ENCODE assay signal across 31 mouse cellular contexts in the genomic region with DNA sequence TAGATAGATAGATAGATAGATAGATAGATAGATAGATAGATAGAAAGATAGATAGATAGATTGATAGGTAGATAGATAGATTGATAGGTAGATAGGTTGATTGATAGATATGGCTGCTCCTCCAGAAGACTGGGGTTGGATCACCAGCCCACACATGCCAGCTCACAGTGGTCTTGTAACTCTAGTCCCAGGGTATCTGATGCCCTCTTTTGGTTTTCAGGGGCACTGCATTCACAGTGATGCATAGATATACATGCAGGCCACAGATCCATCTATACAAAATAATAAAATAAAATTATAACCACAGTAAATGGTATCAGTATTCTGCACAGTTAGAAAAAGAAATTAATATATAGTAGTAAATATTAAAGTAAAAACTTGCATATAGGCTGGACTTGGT. TPM values are rescaled to one million over a fixed set of nuclear protein-coding genes. Genes with fewer than 3 reads are reported as not detected.
DNase-seq lines count a peak whose midpoint lies in the region; ATAC-seq and TF ChIP-seq lines count a peak whose summit lies in the region.
"Had no signal": no experiment of that assay in that cellular context is flagged by ENCODE, and none has a peak within 500 bp of the region (broad histone marks: within the 10 kb centered on the region; RNA-seq: fewer than 3 reads in every experiment).

No protein-coding gene starts in this region.

- no peaks in the 10 kb centered on the region for H3K9me3 ChIP-seq in midbrain, embryonic 14.5 days (ENCODE audit: control insufficient read depth, low read length)
- H3K9me3 ChIP-seq in midbrain, embryonic 15.5 days = no peaks in the 10 kb centered on the region
- H3K9me3 ChIP-seq: embryonic facial prominence, embryonic 15.5 days; forebrain, embryonic 15.5 days; intestine, embryonic 15.5 days; limb, embryonic 15.5 days; liver, embryonic 15.5 days had no signal

- DNase-seq in cerebellum, adult 2 months = no peak
- DNase-seq in cerebellum, adult 9-11 months = no peak
- peak; percentile 8 for DNase-seq in midbrain, embryonic 14.5 days
- peak; percentile 60 for DNase-seq in R1 (ENCODE audit: low read depth, low spot score)
- DNase-seq in thymus, adult 2 months = no peak
- DNase-seq in heart, adult 18-20 months = no peak
- DNase-seq: adrenal gland, postnatal 10 days; cerebellum, adult 8-10 months; gastrocnemius, postnatal 10 days; kidney, adult 9 months; kidney, postnatal 36 days; left cerebral cortex, postnatal 4 days; right cerebral cortex, postnatal 14 days; thymus, postnatal 36 days had no signal

- H3K9ac ChIP-seq in midbrain, embryonic 14.5 days (replicated peaks; ENCODE audit: low read length) = no peak overlapping the region
- no peak overlapping the region for H3K9ac ChIP-seq in midbrain, embryonic 15.5 days
- H3K9ac ChIP-seq: embryonic facial prominence, embryonic 15.5 days; forebrain, embryonic 15.5 days; intestine, embryonic 15.5 days; limb, embryonic 15.5 days; liver, embryonic 15.5 days had no signal

- no peak overlapping the region for H3K27ac ChIP-seq in cerebellum, adult 2 months (ENCODE audit: insufficient read depth, low read length)
- H3K27ac ChIP-seq in midbrain, embryonic 14.5 days (replicated peaks; ENCODE audit: low read depth, low read length) = no peak overlapping the region
- H3K27ac ChIP-seq in midbrain, embryonic 15.5 days = no peak overlapping the region
- H3K27ac ChIP-seq in thymus, adult 2 months (ENCODE audit: control insufficient read depth, insufficient read depth, low read length) = no peak overlapping the region
- H3K27ac ChIP-seq: embryonic facial prominence, embryonic 15.5 days; forebrain, embryonic 15.5 days; intestine, embryonic 15.5 days; limb, embryonic 15.5 days; liver, embryonic 15.5 days; macrophage had no signal

- ATAC-seq in midbrain, embryonic 14.5 days (ENCODE audit: low FRiP score, low TSS enrichment) = no peak
- ATAC-seq in midbrain, embryonic 15.5 days (replicated peaks) = no peak
- ATAC-seq: CD4-positive, CD25-positive, alpha-beta regulatory T cell, adult 4 months; forebrain, embryonic 15.5 days; hindbrain, embryonic 16.5 days; intestine, embryonic 15.5 days had no signal

- TF ChIP-seq CTCF in cerebellum, adult 2 months (IDR thresholded peaks at IDR 0.05; ENCODE audit: borderline replicate concordance, insufficient read depth, low read depth, low read length) = peak; percentile 25; the same call in 1 of the 2 replicates
- TF ChIP-seq CTCF in thymus, adult 2 months (IDR thresholded peaks at IDR 0.05; ENCODE audit: borderline replicate concordance, control insufficient read depth, extremely low read depth, insufficient read depth, low read length, poor library complexity) = no peak

- H3K4me3 ChIP-seq in cerebellum, adult 2 months (replicated peaks; ENCODE audit: insufficient read depth, low read depth, low read length) = no peak overlapping the region
- no peak overlapping the region for H3K4me3 ChIP-seq in midbrain, embryonic 14.5 days (replicated peaks; ENCODE audit: low read depth, low read length)
- H3K4me3 ChIP-seq in midbrain, embryonic 15.5 days = no peak overlapping the region
- no peak overlapping the region for H3K4me3 ChIP-seq in thymus, adult 2 months (ENCODE audit: control insufficient read depth, insufficient read depth, low read length)
- H3K4me3 ChIP-seq: embryonic facial prominence, embryonic 15.5 days; forebrain, embryonic 15.5 days; intestine, embryonic 15.5 days; limb, embryonic 15.5 days; liver, embryonic 15.5 days had no signal

- H3K4me2 ChIP-seq in midbrain, embryonic 14.5 days (ENCODE audit: low read length) = no peak overlapping the region
- no peak overlapping the region for H3K4me2 ChIP-seq in midbrain, embryonic 15.5 days
- H3K4me2 ChIP-seq: embryonic facial prominence, embryonic 15.5 days; forebrain, embryonic 15.5 days; heart, embryonic 11.5 days; intestine, embryonic 15.5 days; limb, embryonic 15.5 days; liver, embryonic 15.5 days had no signal

- H3K4me1 ChIP-seq in cerebellum, adult 2 months (ENCODE audit: control insufficient read depth, insufficient read depth, low read length) = no peaks in the 10 kb centered on the region
- H3K4me1 ChIP-seq in midbrain, embryonic 14.5 days (ENCODE audit: control insufficient read depth, insufficient read depth, low read length) = peaks cover 27% of the 10 kb centered on the region
- H3K4me1 ChIP-seq in midbrain, embryonic 15.5 days = peaks cover 30% of the 10 kb centered on the region
- no peaks in the 10 kb centered on the region for H3K4me1 ChIP-seq in thymus, adult 2 months (replicated peaks; ENCODE audit: control insufficient read depth, insufficient read depth, low read length)
- H3K4me1 ChIP-seq: liver, embryonic 15.5 days had no signal

- TF ChIP-seq POLR2A in cerebellum, adult 2 months (IDR thresholded peaks at IDR 0.05; ENCODE audit: borderline replicate concordance, insufficient read depth, low read length) = no peak
- no peak for TF ChIP-seq POLR2A in thymus, adult 2 months (IDR thresholded peaks at IDR 0.05; ENCODE audit: control insufficient read depth, extremely low read depth, insufficient read depth, low read length, poor library complexity)

- no peaks in the 10 kb centered on the region for H3K27me3 ChIP-seq in cerebellum, adult 2 months (ENCODE audit: control insufficient read depth, insufficient read depth, low read length)
- H3K27me3 ChIP-seq in midbrain, embryonic 14.5 days (ENCODE audit: control insufficient read depth, insufficient read depth, low read length) = no peaks in the 10 kb centered on the region
- H3K27me3 ChIP-seq in midbrain, embryonic 15.5 days (replicated peaks) = no peaks in the 10 kb centered on the region
- peaks cover 6% of the 10 kb centered on the region; the same call in 1 of the 2 replicates for H3K27me3 ChIP-seq in thymus, adult 2 months (ENCODE audit: control insufficient read depth, insufficient read depth, low read length)

- H3K36me3 ChIP-seq in midbrain, embryonic 14.5 days (ENCODE audit: control insufficient read depth, insufficient read depth, low read length) = no peaks in the 10 kb centered on the region
- no peaks in the 10 kb centered on the region for H3K36me3 ChIP-seq in midbrain, embryonic 15.5 days (replicated peaks)
- H3K36me3 ChIP-seq in thymus, adult 2 months (ENCODE audit: control insufficient read depth, insufficient read depth, low read length) = no peaks in the 10 kb centered on the region
- H3K36me3 ChIP-seq: embryonic facial prominence, embryonic 15.5 days; forebrain, embryonic 15.5 days; intestine, embryonic 15.5 days; limb, embryonic 15.5 days; liver, embryonic 15.5 days had no signal

RNA-seq across cellular contexts. Expression of gene Cdk5r2, which starts 7.0 kb away (rescaled TPM):
- 83.2 and 85.2 TPM in 2 replicates for polyA plus RNA-seq in cerebellum, adult 2 months (2012; rRNA removed)
- polyA plus RNA-seq in midbrain, embryonic 14.5 days (2014; fragmentation: Nextera tagmentation; extraction: Ambion mirVana) = 16.5 and 29.9 TPM in 2 replicates
- 9.1 and 9.7 TPM in 2 replicates for polyA plus RNA-seq in midbrain, embryonic 15.5 days (2015; fragmentation: Nextera tagmentation; extraction: Ambion mirVana)
- polyA plus RNA-seq in thymus, adult 2 months (2012; rRNA removed) = 0.31 and 0.34 TPM in 2 replicates
- total RNA-seq in heart, adult 18-20 months (2021) = not detected
- total RNA-seq: granulocyte monocyte progenitor cell, adult 5-6 weeks; hematopoietic stem cell, adult 5-6 weeks; monocyte, adult 5-6 weeks had no signal
- polyA plus RNA-seq: CD4-positive, CD25-positive, alpha-beta regulatory T cell, adult 4 months; heart, postnatal 0 days; limb, embryonic 15.5 days; liver, embryonic 15.5 days; lung, embryonic 16.5 days; macrophage had no signal

RNA-seq across cellular contexts. Expression of gene Fev, which starts 23.4 kb away (rescaled TPM):
- polyA plus RNA-seq in cerebellum, adult 2 months (2012; rRNA removed) = 0.46 and 1.1 TPM in 2 replicates
- 3.0 and 3.3 TPM in 2 replicates for polyA plus RNA-seq in midbrain, embryonic 14.5 days (2014; fragmentation: Nextera tagmentation; extraction: Ambion mirVana)
- 1.8 TPM in 2 replicates for polyA plus RNA-seq in midbrain, embryonic 15.5 days (2015; fragmentation: Nextera tagmentation; extraction: Ambion mirVana)
- polyA plus RNA-seq in thymus, adult 2 months (2012; rRNA removed) = 0.24 and 0.26 TPM in 2 replicates
- total RNA-seq in heart, adult 18-20 months (2021) = not detected
- total RNA-seq: gastrocnemius, postnatal 10 days; granulocyte monocyte progenitor cell, adult 5-6 weeks; hematopoietic stem cell, adult 5-6 weeks; left cerebral cortex, adult 18-20 months; left cerebral cortex, postnatal 4 days; monocyte, adult 5-6 weeks had no signal
- polyA plus RNA-seq: CD4-positive, CD25-positive, alpha-beta regulatory T cell, adult 4 months; lung, embryonic 16.5 days; macrophage; neural tube, embryonic 11.5 days had no signal

RNA-seq across cellular contexts. Expression of gene Cryba2, which starts 31.2 kb away (rescaled TPM):
- 1.7 and 3.3 TPM in 2 replicates for polyA plus RNA-seq in cerebellum, adult 2 months (2012; rRNA removed)
- 0.77 TPM in 1 of 2 replicates, not detected in the other for polyA plus RNA-seq in midbrain, embryonic 14.5 days (2014; fragmentation: Nextera tagmentation; extraction: Ambion mirVana)
- 0.38 and 0.72 TPM in 2 replicates for polyA plus RNA-seq in midbrain, embryonic 15.5 days (2015; fragmentation: Nextera tagmentation; extraction: Ambion mirVana)
- 1.0 and 1.5 TPM in 2 replicates for polyA plus RNA-seq in thymus, adult 2 months (2012; rRNA removed)
- not detected for total RNA-seq in heart, adult 18-20 months (2021)
- total RNA-seq: gastrocnemius, postnatal 10 days; granulocyte monocyte progenitor cell, adult 5-6 weeks; hematopoietic stem cell, adult 5-6 weeks; left cerebral cortex, postnatal 4 days; monocyte, adult 5-6 weeks had no signal
- polyA plus RNA-seq: CD4-positive, CD25-positive, alpha-beta regulatory T cell, adult 4 months; forebrain, embryonic 15.5 days; heart, embryonic 11.5 days; heart, postnatal 0 days; liver, embryonic 15.5 days; lung, embryonic 16.5 days; macrophage; neural tube, embryonic 11.5 days had no signal

Comparison
In these comparisons a context has a peak if more than half of its experiments do, and no peak if none do; other contexts are left out.
1. DNase-seq: peak in midbrain, embryonic 14.5 days (single experiment) and R1 (single experiment); none in cerebellum, adult 2 months (0 of 2), cerebellum, adult 9-11 months (single experiment), thymus, adult 2 months (single experiment) and heart, adult 18-20 months (0 of 2).